Mouse (Mus musculus) cerebellum, adult 2 months (tissue): ENCODE measurements around the gene Slc45a1.
"Not testable (repeated sequence)": the region's sequence is repeated elsewhere in the genome, so short reads cannot be mapped to it uniquely, and the experiment has no call there.

Source experiments
- CTCF ChIP-seq: fragments of 200-500 bp; IDR thresholded peaks from 2 replicates; pipeline ENCODE4 v1.5.1; 2011; ENCODE audit warnings: low read depth, mild to moderate bottlenecking, control low read depth, low read length, moderate library complexity, borderline replicate concordance; ENCODE audit not compliant: insufficient read depth
- POLR2A ChIP-seq: fragments of 200-500 bp; IDR thresholded peaks from 2 replicates; pipeline ENCODE4 v1.6.1; 2011; ENCODE audit warnings: low read length, control low read depth, borderline replicate concordance; ENCODE audit not compliant: insufficient read depth

DNA sequence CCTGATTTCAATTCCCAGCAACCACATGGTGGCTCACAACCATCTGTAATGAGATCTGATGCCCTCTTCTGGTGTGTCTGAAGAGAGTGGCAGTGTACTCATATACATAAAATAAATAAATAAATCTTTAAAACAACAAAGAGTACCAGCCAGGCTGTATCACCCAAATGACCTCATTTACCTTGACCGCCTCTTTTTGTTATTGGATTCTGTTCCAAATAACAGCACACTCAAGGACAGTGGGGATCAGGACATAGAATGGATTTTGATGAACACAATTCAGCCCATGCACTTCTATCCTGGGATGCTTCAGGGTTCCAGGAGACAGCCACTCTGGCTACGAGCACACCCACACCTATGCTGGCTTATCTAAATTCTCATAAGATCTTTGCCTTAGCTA is 51.5 kb downstream of the Slc45a1 start:
- TF ChIP-seq CTCF, POLR2A: not testable (repeated sequence)
